Mouse (Mus musculus) erythroblast, embryonic 14.5 days (primary cell): ENCODE results near the gene Insl6.

Experiments
- GATA1 ChIP-seq: IDR thresholded peaks from 2 replicates; pipeline ENCODE4 v1.6.1; 2012; ENCODE audit warnings: low read length, inconsistent platforms, mixed read lengths
- TAL1 ChIP-seq: IDR thresholded peaks from 3 replicates; pipeline ENCODE4 v1.6.1; 2012; ENCODE audit warnings: low read length, inconsistent platforms, mixed read lengths

DNA sequence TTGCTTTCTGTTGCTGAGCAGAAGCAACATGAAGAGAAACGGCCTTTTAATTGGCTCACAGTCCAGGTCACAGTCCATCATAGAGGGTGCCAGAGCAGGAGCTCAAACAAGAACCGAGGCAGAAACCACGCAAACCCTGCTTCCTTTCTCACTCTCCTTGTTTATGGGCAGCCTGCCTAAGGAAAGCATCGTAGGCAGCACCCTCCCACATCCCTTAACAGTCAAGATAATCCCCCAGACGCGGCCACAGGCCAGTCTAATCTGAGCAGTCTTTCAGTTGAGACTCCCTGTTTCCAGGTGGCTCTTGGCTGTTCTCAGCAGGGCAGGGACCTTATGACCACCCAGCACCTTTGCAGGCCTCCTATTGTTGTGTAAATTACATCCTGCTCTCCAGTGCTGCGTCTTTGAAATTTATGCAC, 39.7 kb downstream of the Insl6 start:
- TF ChIP-seq TAL1 = no peak
- TF ChIP-seq GATA1 = no peak
